Mouse (Mus musculus) pancreas, adult 10 weeks (tissue): ENCODE measurements around the gene Coil. TPM values are rescaled to one million over a fixed set of nuclear protein-coding genes. Genes with fewer than 3 reads are reported as not detected.

ENCODE experiments used
- polyA plus RNA-seq: library from polyadenylated mRNA; stranded (reverse); fragments of 350-450 nt; fragmentation: Illumina TruSeq; extraction: RNeasy Lipid Tissue Mini Kit (QIAGEN cat#74804); gene quantifications from one replicate; pipeline ENCODE4 v1.2.3, GENCODE M21; 2015; ENCODE audit warnings: low read depth, low replicate concordance; ENCODE audit not compliant: insufficient read depth

The Coil gene
- polyA plus RNA-seq: 3.3 TPM

GRCm38 (mm10) chr11:88970202-88970732, at the start of gene Coil:
Gene Coil, plus strand, starts transcription at chr11:88970252.

DNA sequence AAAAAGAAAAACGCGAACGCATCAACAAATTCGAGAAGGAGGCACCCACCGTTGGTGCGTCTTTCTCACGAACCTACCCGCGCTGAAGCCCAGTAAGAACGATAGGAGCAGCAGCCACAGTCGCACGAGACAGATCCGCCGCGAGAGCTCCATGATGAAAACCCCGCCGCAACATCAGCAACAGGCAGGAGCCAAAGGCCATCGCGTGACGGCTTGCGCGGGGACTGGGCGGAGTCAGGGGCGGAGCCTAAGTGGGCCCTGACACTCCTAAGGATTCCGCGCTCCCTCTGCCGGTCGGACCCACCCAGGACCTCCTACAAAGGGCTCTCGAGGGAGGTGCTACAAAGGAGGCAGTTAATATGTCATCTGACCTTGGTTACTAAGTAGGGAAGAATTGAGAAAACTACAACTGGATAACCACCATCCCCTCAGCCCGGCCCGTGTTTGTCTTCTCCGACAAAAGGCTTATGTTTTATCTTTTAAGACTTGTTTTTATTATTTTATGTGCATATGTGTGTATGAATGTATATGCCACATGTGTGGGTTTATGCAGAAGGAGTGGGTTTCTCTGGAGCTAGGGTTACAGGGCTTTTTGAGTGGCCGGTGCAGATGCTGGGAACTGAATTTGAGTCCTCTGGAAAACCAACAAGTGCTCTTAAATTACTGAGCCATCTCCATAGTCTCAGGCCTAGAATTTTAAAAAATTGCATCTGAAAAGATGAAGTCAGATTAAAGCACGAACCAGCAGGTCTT, 14.7 kb upstream of the Coil start, which contains the start of gene Scpep1:
TSS of gene Scpep1 (minus strand) at position 249 of the 753 bp plus-strand sequence.

GRCm38 (mm10) chr11:88966881-88967361, 3.1 kb upstream of the Coil start, which contains the start of gene Elobl:
Gene Elobl, minus strand, starts transcription at chr11:88966931.

DNA sequence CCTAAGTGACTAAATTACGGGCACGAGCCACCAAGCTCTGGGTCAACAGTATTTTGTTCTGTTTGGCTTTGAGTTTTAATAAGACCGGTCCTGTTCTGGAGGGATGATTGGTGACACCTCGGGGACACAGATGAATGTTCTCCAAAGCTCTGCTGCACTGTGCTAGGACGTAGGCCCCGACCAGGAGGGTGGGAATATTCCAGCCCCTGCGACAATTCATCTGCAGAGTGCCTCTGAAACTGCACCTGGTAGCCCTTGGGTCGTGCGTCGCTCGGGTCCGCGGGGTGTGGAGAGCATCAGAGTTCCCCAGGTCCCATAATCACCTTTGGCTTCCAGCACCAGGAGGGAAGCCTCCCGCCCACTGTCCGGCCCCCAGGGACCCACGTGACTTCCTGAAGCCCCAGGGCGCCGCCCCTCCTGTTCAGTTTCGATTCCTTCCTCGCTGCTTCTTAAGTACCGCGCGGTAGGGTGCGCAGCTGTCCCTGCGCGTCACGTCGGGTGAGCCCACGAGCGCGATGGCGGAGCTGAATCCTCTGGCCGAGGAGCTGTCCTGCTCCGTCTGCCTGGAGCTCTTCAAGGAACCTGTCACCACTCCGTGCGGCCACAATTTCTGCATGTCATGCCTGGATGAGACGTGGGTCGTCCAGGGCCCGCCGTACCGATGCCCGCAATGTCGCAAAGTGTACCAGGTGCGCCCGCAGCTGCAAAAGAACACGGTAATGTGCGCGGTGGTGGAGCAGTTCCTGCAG, 29.1 kb downstream of the Coil start, which contains the start of gene Trim25:
TSS of gene Trim25 (plus strand) at position 403 of the 749 bp plus-strand sequence.

Other genes with a start within 250 kb of the Coil start
- 12.9 TPM for gene Akap1, start 105.7 kb upstream of the Coil start, polyA plus RNA-seq
- 12.4 TPM for gene Scpep1, start 14.8 kb upstream of the Coil start, polyA plus RNA-seq
- not detected for gene Elobl, start 3.3 kb upstream of the Coil start, polyA plus RNA-seq
- 10.4 TPM for gene Trim25, start 29.1 kb downstream of the Coil start, polyA plus RNA-seq
- gene Dgke, start 96.6 kb downstream of the Coil start, polyA plus RNA-seq: 2.1 TPM
- not detected for gene Gm525, start 103.6 kb downstream of the Coil start, polyA plus RNA-seq